ENCODE assay signal across 8 mouse cellular contexts in genomic region chr10:97375824-97376223, GRCm38 (mm10).
DNase-seq lines count a peak whose midpoint lies in the region; ATAC-seq and TF ChIP-seq lines count a peak whose summit lies in the region.

No protein-coding gene starts in this region.

- CTCF ChIA-PET in Patski (lab: Charles Lee): interaction anchor here (0.7 to 3.0 kb wide), 7 partner anchors 12 to 882 kb away, joined by 3 to 20 read pairs (median 3); no protein-coding TSS in a partner anchor

- no peak for ATAC-seq in Patski

- in situ Hi-C loops in Patski (cut with MboI; ENCODE audit: low pct_unique_long_range_greater_than_20kb): loop anchor here (5.0 kb wide), 1 partner anchor 296 kb away; no protein-coding TSS in a partner anchor

- POLR2A ChIA-PET in Patski (lab: Charles Lee): no interaction called here

- no peak overlapping the region for H3K4me3 ChIP-seq in gastrocnemius, adult 2 months

- TF ChIP-seq CTCF in Patski (IDR thresholded peaks at IDR 0.05): peak; percentile 78
- peak; percentile 83 for TF ChIP-seq CTCF in gastrocnemius, adult 2 months (IDR thresholded peaks at IDR 0.05)

- peaks cover 7% of the 10 kb centered on the region for H3K27me3 ChIP-seq in Patski

- DNase-seq in CD4-positive helper T cell, adult 2 months (ENCODE audit: low read depth, low spot score): peak; percentile 52
- DNase-seq in Patski (ENCODE audit: low read depth, low spot score): no peak
- DNase-seq in cerebellum, adult 9-11 months: peak; percentile 18
- DNase-seq in gastrocnemius, adult 2 months: peak; percentile 68
- peak; percentile 75 for DNase-seq in kidney, postnatal 10 days
- DNase-seq in lung, adult 18-20 months: peak; percentile 21 to 30
- peak; percentile 60 to 77 for DNase-seq in right cerebral cortex, postnatal 10 days (ENCODE audit: low spot score in 2 of 2)
- DNase-seq in urinary bladder, postnatal 4 days (ENCODE audit: low spot score in 2 of 2): peak; percentile 47 to 63

- intact Hi-C loops in gastrocnemius, adult 2 months (cut with DNase I): loop anchor here (10.0 kb wide), 1 partner anchor 329 kb away; no protein-coding TSS in a partner anchor

- peak overlapping the region; percentile 66 for H3K27ac ChIP-seq in gastrocnemius, adult 2 months
